Mouse (Mus musculus): ENCODE results near the gene Mtmr3.

The Mtmr3 gene

GRCm38 (mm10) chr11:4594608-4595500 is at the start of gene Mtmr3:
Mtmr3 (minus strand) TSS chr11:4594863.
- peak; percentile 94 for DNase-seq (ENCODE audit: low read depth, low spot score)

GRCm38 (mm10) chr11:4643722-4644121 is 49.1 kb upstream of the Mtmr3 start:
- no peak for DNase-seq (ENCODE audit: low read depth, low spot score)

GRCm38 (mm10) chr11:4641185-4641584 is 46.5 kb upstream of the Mtmr3 start:
- no peak for DNase-seq (ENCODE audit: low read depth, low spot score)

- DNase-seq (ENCODE audit: low read depth, low spot score) = no peak
Measured at GRCm38 (mm10) chr11:4638261-4638660, 43.6 kb upstream of the Mtmr3 start.

DNA sequence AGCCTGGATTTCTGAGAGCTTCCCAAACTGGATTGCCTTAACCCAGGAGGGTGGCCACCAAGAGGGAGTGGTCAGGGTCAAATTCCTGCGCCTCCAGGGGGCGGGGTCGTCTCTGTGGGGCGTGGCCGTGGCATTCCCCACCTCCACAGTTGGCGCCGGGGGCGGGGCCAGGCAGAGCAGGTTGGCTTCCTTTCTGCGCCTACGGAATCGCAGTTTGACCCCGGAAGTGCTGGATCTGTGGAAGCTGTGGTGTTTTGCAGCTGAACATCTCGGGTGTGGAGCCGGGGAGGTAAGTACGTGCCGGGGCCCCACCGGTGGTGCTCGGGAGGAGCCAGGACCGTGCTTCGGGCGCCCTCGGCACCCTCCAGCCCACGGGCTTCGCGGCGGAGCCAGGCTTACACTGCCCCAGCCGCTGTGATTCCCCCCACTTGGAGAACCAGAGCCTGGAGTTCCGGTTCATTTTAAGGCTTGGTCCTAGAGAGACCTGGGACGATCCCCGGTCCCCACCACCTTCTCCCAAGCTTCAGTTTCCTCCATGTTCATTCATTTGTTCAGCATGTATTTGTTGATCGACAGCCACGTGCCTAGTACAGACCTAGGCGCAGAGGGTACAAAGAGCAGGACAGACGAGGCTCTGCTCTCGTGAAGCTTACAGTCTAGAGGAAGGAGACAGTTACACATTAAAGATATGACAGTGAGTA is 43.0 kb upstream of the Mtmr3 start, which contains the start of gene Ascc2:
Gene Ascc2, plus strand, starts transcription at position 214 of the 701 bp plus-strand sequence.
- peak; percentile 90 for DNase-seq (ENCODE audit: low read depth, low spot score)

DNA sequence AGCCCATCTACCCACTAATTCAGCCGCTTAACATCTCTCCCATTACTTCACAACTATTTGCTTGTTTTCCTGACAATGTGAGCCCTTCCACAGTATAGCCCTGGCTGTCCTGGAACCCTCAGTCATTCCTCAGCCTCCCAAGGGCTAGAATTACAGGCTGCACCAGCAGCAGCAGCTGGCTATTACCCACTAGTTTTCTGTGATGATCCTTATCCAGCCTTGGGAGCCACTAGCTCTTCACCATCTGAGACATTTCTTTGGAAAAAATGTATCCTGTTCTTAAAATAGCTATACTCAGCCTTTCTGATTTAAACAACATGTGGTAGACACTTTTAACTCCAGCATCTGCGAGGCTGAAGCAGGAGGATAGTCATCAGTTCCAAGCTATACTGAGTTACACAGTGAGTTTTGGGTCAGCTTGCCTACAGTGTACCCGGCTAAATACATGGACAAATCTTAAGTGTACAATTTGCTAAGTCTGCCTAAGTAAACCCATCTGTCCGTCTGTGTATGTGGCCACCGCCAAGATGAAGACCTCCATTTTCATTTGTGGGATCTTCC is 42.2 kb upstream of the Mtmr3 start:
- DNase-seq (ENCODE audit: low read depth, low spot score) = no peak

GRCm38 (mm10) chr11:4634395-4634794 is 39.7 kb upstream of the Mtmr3 start:
- no peak for DNase-seq (ENCODE audit: low read depth, low spot score)

DNA sequence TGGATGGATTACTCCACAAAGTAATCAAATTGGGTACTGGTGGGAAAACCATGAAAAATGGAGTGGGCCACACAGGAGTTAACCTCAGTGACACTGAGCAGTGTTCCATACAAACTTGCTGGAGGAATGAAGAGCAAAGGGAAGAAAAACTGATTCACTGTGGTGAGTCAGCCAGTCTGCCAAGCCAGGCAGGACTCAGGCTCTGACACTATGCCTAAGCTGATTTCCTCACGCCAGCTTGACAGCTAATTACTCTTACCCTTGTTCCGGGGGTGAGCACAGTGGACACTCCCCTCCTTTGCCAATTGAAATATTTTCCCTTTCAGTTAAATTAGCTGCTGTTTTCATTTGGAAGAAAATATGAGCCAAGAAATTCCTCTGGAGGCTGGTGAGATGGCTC is 38.8 kb upstream of the Mtmr3 start:
- no peak for DNase-seq (ENCODE audit: low read depth, low spot score)

DNA sequence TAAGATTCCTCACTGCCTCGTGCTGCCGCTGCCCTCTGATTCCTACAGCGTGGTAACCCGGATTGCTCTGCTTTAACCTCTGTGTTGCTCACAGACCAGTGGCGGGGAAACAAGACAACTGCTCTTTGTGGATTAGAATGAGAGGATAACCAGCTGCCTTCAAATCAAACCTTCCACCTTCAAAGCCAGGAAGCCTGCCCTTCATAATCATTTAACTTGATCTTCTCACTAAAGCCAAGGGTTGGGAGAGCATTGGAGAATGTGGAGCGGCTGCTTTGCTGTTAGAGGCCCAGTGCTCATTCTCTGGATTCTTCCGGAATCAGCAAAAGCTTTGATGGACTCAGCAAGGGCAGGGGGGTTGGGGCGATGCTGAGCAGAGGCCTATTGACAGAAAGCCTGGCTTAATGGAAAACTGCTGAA is 35.2 kb upstream of the Mtmr3 start:
- DNase-seq (ENCODE audit: low read depth, low spot score) = no peak

DNA sequence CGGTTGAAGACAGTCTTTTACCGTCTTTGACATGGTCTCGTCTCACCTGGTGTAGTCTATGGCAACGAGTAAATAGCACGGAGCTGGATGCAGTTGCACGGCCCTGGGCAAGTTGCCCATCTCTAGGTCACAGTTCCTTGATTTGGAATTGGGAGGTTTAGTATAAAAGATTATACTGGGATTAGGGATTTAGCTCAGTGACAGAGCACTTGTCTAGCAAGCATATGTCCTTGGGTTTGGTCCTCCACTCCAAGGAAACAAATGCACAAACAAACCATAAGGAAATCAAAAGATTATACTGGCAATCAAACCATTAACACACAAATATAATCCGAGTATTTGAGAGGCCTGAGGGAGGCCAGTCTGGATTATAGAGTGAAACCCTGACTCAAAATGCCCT is 33.0 kb upstream of the Mtmr3 start:
- no peak for DNase-seq (ENCODE audit: low read depth, low spot score)

DNA sequence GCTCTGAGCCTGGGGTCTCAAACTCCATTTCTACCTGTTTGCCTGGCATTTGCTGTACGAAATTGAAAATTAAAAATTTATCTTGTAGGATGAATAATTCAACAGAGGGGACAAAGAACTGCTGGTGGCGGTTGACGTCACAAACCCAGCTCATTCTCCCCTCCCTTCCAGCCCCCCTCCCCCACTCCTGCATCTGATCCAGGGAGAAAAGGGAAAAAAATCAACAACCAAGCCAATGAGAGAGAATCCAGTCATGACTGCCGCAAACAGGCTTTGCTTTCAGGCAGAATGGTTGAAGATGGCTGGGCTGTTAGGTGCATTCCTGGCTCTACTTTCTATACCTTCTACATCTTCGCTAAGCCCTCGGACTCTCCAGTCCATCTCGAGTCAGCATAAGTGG is 31.3 kb upstream of the Mtmr3 start:
- no peak for DNase-seq (ENCODE audit: low read depth, low spot score)

DNA sequence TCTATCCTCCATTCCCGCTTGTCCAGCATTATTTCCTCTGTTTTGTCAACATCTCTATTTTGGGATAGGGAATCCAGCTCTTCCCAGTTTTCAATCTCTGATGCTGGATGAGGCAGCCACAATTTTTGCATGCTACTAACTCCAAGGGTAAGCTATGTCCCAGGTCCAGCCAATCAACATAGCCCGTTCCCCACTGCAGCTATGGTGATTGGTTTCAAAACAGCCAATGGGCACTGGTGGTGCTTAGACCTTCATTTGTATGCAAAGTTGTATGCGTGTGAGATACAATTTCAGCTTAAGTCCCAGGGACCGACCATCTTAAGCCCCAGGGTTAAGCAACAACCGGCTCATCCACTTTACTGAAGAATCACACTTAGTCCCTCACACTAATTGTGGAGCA is 28.3 kb upstream of the Mtmr3 start:
- no peak for DNase-seq (ENCODE audit: low read depth, low spot score)

GRCm38 (mm10) chr11:4622442-4622986 is 27.9 kb upstream of the Mtmr3 start:
- no peak for DNase-seq (ENCODE audit: low read depth, low spot score)

DNA sequence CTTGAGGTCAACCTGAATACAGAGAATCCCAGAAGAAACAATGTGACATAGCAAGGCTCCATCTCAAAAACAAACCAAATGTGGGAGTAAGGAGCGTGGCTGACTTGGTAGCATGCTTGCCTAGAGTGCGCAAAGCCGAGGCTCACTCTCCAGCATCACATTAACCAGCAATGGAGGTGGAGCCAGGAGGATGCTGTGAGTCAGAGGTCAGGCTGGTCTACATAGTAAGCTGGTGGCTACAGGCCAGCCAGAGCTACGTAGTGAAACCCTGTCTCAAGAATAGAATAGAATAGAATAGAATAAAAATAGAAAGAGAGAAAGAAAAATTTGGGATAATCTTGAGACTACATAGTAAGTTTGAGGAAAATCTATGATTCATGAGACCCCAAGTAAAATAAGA is 27.2 kb upstream of the Mtmr3 start:
- DNase-seq (ENCODE audit: low read depth, low spot score) = no peak

- DNase-seq (ENCODE audit: low read depth, low spot score) = no peak
Measured at GRCm38 (mm10) chr11:4620501-4621108, 25.9 kb upstream of the Mtmr3 start.

DNA sequence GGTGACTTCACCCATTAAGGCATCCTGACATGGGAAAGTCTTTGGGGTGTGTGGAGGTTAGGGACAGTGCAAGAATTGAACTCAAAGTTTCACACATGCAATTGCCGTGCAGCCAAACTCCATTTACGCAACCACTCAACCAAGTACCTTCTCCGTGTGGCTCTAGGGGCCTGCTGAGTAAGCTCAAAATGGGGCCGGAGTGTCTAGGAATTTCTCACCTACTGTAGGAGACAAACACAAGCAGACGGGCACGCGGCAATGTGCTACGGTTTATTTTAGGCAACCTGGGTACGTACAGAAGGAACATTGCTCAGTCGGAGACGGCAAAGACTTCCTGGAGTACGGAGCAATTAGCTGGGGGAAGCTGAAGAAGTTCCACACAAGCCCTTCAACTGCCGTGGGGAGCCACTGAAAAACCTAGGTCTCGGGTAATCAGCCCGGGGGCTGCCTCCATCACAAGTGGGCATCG is 25.4 kb upstream of the Mtmr3 start, which contains the start of gene Gm11032:
Gene Gm11032, plus strand, starts transcription at position 51 of the 469 bp plus-strand sequence.
- no peak for DNase-seq (ENCODE audit: low read depth, low spot score)

GRCm38 (mm10) chr11:4611904-4612303 is 17.2 kb upstream of the Mtmr3 start:
- DNase-seq (ENCODE audit: low read depth, low spot score) = no peak

GRCm38 (mm10) chr11:4606541-4606940 is 11.9 kb upstream of the Mtmr3 start:
- no peak for DNase-seq (ENCODE audit: low read depth, low spot score)

- no peak for DNase-seq (ENCODE audit: low read depth, low spot score)
Measured at GRCm38 (mm10) chr11:4605414-4605813, 10.8 kb upstream of the Mtmr3 start.

- no peak for DNase-seq (ENCODE audit: low read depth, low spot score)
Measured at GRCm38 (mm10) chr11:4604441-4604840, 9.8 kb upstream of the Mtmr3 start.

GRCm38 (mm10) chr11:4602691-4603441 is 8.2 kb upstream of the Mtmr3 start:
- DNase-seq (ENCODE audit: low read depth, low spot score) = no peak
